Mouse (Mus musculus): Measurements from ENCODE around the gene Tmed6. TPM values are rescaled to one million over a fixed set of nuclear protein-coding genes. Genes with fewer than 3 reads are reported as not detected.
A peak's percentile ranks its signal among the peaks of the same experiment; 100 is the strongest.
"Not testable (repeated sequence)": the region's sequence is repeated elsewhere in the genome, so short reads cannot be mapped to it uniquely, and the experiment has no call there.

Tmed6 gene
- polyA plus RNA-seq (2015; fragmentation: Nextera tagmentation; extraction: Ambion mirVana), result 23.2 and 23.8 TPM in 2 replicates

- 47% methylated on average over 17 of the region's 17 CpGs for WGBS
- H3K27me3 ChIP-seq, result no peaks in the 10 kb centered on the region
- peaks cover 20% of the 10 kb centered on the region for H3K36me3 ChIP-seq
- ATAC-seq (replicated peaks; ENCODE audit: low FRiP score), result peak; percentile 87
- H3K27ac ChIP-seq, result peak within 1 kb of the TSS; percentile 84
- no peak within 1 kb of the TSS for H3K4me3 ChIP-seq (replicated peaks)
- H3K4me2 ChIP-seq, result peak within 1 kb of the TSS; percentile 25; the same call in 1 of the 2 replicates
- peaks cover 12% of the 10 kb centered on the region for H3K4me1 ChIP-seq
- no peaks in the 10 kb centered on the region for H3K9me3 ChIP-seq (replicated peaks)
- no peak within 1 kb of the TSS for H3K9ac ChIP-seq
These were observed at the start of gene Tmed6 for GRCm38 (mm10) chr8:107065511-107066496. Tmed6 (minus strand) TSS chr8:107065644.

- 29% methylated on average over 10 of the region's 10 CpGs for WGBS
These were observed 49.5 kb upstream of the Tmed6 start for GRCm38 (mm10) chr8:107115008-107115320.

GRCm38 (mm10) chr8:107114150-107115007 is 48.9 kb upstream of the Tmed6 start:
- ATAC-seq (replicated peaks; ENCODE audit: low FRiP score), result 0 out of 2 replicates have a peak, but pooled peaks have one; percentile 31
- peak overlapping the region; percentile 43 for H3K4me2 ChIP-seq
- H3K9ac ChIP-seq, result 0 out of 2 replicates have a peak overlapping the region, but pooled peaks have one; percentile 17

More at GRCm38 (mm10) chr8:107115008-107115320, 49.5 kb upstream of the Tmed6 start:
- H3K9ac ChIP-seq, result 0 out of 2 replicates have a peak overlapping the region, but pooled peaks have one; percentile 17
- H3K36me3 ChIP-seq, result no peaks in the 10 kb centered on the region
- H3K27me3 ChIP-seq, result no peaks in the 10 kb centered on the region
- peak overlapping the region; percentile 82 for H3K27ac ChIP-seq
- no peaks in the 10 kb centered on the region for H3K9me3 ChIP-seq (replicated peaks)
- peak overlapping the region; percentile 43 for H3K4me2 ChIP-seq
- 0 out of 2 replicates have a peak, but pooled peaks have one; percentile 27 for ATAC-seq (replicated peaks; ENCODE audit: low FRiP score)
- 0 out of 2 replicates have a peak overlapping the region, but pooled peaks have one; percentile 1 for H3K4me3 ChIP-seq (replicated peaks)
- peaks cover 62% of the 10 kb centered on the region for H3K4me1 ChIP-seq

GRCm38 (mm10) chr8:107113209-107113608 is 47.8 kb upstream of the Tmed6 start:
- H3K9me3 ChIP-seq (replicated peaks), result no peaks in the 10 kb centered on the region
- no peaks in the 10 kb centered on the region for H3K27me3 ChIP-seq
- H3K36me3 ChIP-seq, result no peaks in the 10 kb centered on the region
- H3K4me3 ChIP-seq (replicated peaks), result no peak overlapping the region
- H3K9ac ChIP-seq, result no peak overlapping the region
- WGBS, result 70% methylated on average over 4 of the region's 4 CpGs
- no peak overlapping the region for H3K4me2 ChIP-seq
- H3K4me1 ChIP-seq, result peaks cover 53% of the 10 kb centered on the region
- peak overlapping the region; percentile 82; the same call in 1 of the 2 replicates for H3K27ac ChIP-seq
- ATAC-seq (replicated peaks; ENCODE audit: low FRiP score), result no peak

More at GRCm38 (mm10) chr8:107114150-107115007, 48.9 kb upstream of the Tmed6 start:
- 24% methylated on average over 19 of the region's 19 CpGs for WGBS
- Histone ChIP-seq H3K4me3 (replicated peaks) (0 out of 2 replicates have a peak overlapping the region, but pooled peaks have one; percentile 1), H3K9me3 (replicated peaks) (no peaks in the 10 kb centered on the region), H3K27ac (peak overlapping the region; percentile 82), H3K27me3 (no peaks in the 10 kb centered on the region), H3K4me1 (peaks cover 57% of the 10 kb centered on the region), H3K36me3 (no peaks in the 10 kb centered on the region)

DNA sequence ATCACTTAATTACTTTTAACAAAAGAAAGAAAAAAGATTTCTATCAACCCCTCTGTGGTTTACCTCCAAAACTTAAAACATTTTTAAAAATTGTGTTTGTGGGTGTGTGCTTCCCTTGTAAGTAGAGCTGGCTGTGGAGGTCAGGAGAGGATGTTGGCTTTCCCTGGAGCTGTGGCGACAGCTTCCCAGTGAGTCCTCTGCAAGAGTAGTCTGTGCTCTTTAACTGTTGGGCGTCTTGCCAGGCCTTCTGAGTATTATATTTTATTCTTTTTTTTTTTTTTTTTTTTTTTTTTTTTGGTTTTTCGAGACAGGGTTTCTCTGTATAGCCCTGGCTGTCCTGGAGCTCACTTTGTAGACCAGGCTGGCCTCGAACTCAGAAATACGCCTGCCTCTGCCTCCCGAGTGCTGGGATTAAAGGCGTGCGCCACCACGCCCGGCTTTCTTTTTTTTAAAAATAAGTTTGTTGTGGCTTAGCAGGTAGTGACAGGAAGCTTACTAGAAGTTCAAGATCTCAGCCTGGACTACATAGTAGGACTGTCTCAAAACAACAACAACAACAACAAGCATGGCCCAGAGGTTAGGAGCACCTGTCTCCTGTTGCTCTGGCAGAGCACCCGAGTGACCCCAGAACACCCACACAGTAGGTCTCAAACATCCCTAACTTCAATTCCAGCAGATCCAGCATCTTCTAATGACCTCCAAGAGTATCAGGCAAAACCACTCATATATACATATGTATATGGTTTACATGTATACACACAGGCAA is 46.1 kb upstream of the Tmed6 start:
- H3K27ac ChIP-seq, result no peak overlapping the region
- no peak overlapping the region for H3K4me3 ChIP-seq (replicated peaks)
- H3K9ac ChIP-seq, result no peak overlapping the region
- H3K27me3 ChIP-seq, result no peaks in the 10 kb centered on the region
- H3K36me3 ChIP-seq, result no peaks in the 10 kb centered on the region
- no peaks in the 10 kb centered on the region for H3K9me3 ChIP-seq (replicated peaks)
- no peak overlapping the region for H3K4me2 ChIP-seq
- WGBS, result 83% methylated on average over 10 of the region's 11 CpGs
- no peak for ATAC-seq (replicated peaks; ENCODE audit: low FRiP score)
- peaks cover 40% of the 10 kb centered on the region for H3K4me1 ChIP-seq

GRCm38 (mm10) chr8:107110629-107111330 is 45.3 kb upstream of the Tmed6 start:
- ATAC-seq (replicated peaks; ENCODE audit: low FRiP score), result no peak

GRCm38 (mm10) chr8:107109816-107110435 is 44.5 kb upstream of the Tmed6 start:
- H3K36me3 ChIP-seq, result no peaks in the 10 kb centered on the region
- no peak for ATAC-seq (replicated peaks; ENCODE audit: low FRiP score)
- peaks cover 29% of the 10 kb centered on the region for H3K4me1 ChIP-seq
- H3K4me2 ChIP-seq, result no peak overlapping the region
- H3K9me3 ChIP-seq (replicated peaks), result no peaks in the 10 kb centered on the region
- 80% methylated on average over 5 of the region's 5 CpGs for WGBS
- H3K27me3 ChIP-seq, result no peaks in the 10 kb centered on the region
- H3K4me3 ChIP-seq (replicated peaks), result no peak overlapping the region
- no peak overlapping the region for H3K27ac ChIP-seq
- H3K9ac ChIP-seq, result no peak overlapping the region

More at GRCm38 (mm10) chr8:107110629-107111330, 45.3 kb upstream of the Tmed6 start:
- Histone ChIP-seq H3K27me3 (no peaks in the 10 kb centered on the region), H3K27ac (no peak overlapping the region), H3K4me3 (replicated peaks) (no peak overlapping the region), H3K4me1 (peaks cover 33% of the 10 kb centered on the region), H3K9ac (no peak overlapping the region), H3K36me3 (no peaks in the 10 kb centered on the region), H3K4me2 (no peak overlapping the region), H3K9me3 (replicated peaks) (no peaks in the 10 kb centered on the region)
- WGBS, result 64% methylated on average over 9 of the region's 9 CpGs

DNA sequence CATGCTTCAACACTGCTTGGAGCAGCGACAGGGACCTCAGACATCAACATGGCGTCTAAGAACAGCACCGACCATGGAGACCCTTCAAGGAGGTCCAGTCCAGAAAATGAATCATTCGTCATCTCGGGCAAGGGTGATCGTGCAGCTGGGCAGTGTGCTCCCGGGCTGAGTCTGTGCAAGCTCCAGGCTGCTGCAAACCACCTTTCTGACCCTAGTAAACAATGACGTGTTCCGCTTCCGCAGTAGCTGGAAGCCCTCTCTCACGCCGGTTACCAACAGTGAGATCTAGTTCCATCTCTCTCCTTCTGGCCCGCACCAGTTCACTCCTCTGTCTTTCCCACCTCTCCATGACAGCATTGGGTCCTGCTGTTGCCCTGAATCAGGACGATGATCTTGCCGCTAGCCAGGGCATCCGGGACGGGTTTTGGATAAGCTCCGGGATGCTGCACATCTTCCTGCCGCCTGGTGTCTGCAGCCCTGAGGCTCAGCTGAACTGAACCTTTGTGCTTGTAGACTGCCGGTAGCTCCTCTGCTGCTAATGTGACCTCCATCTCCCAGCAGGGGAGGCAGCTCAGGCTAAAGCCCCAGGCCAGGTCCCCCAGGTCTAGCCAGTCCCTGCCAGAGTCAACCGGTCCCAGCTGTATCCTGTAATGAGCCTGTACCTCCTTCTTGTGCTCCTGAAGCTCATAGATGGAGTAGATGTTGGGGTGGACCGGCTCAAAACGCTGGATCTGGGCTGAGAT is 43.7 kb upstream of the Tmed6 start:
- ATAC-seq (replicated peaks; ENCODE audit: low FRiP score), result no peak
- Histone ChIP-seq H3K4me3 (replicated peaks) (no peak overlapping the region), H3K27ac (peak overlapping the region; percentile 22; the same call in 1 of the 2 replicates), H3K9ac (no peak overlapping the region), H3K4me2 (0 out of 2 replicates have a peak overlapping the region, but pooled peaks have one; percentile 14), H3K36me3 (no peaks in the 10 kb centered on the region), H3K27me3 (no peaks in the 10 kb centered on the region), H3K4me1 (peaks cover 22% of the 10 kb centered on the region), H3K9me3 (replicated peaks) (no peaks in the 10 kb centered on the region)
- WGBS, result 70% methylated on average over 23 of the region's 23 CpGs

DNA sequence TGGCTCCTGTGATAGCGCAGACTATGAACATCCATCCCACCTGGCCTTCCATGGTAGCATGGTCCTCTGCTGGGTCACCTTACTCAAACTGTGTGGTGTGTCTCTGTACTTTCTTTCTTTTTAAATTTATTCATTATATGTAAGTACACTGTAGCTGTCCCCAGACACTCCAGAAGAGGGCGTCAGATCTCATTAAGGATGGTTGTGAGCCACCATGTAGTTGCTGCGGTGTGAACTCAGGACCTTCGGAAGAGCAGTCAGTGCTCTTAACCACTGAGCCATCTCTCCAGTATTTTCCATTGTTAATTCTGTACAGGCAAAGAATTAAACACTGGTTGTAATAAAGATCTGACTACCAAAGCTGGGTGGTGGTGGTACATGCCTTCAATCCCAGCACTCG is 42.6 kb upstream of the Tmed6 start:
- not testable (repeated sequence) for H3K9ac ChIP-seq; H3K27ac ChIP-seq; H3K36me3 ChIP-seq; H3K4me3 ChIP-seq (replicated peaks); H3K27me3 ChIP-seq; H3K4me2 ChIP-seq; ATAC-seq (replicated peaks; ENCODE audit: low FRiP score); H3K9me3 ChIP-seq (replicated peaks)
- WGBS, result 93% methylated on average over 5 of the region's 5 CpGs
- peaks cover 14% of the 10 kb centered on the region for H3K4me1 ChIP-seq

DNA sequence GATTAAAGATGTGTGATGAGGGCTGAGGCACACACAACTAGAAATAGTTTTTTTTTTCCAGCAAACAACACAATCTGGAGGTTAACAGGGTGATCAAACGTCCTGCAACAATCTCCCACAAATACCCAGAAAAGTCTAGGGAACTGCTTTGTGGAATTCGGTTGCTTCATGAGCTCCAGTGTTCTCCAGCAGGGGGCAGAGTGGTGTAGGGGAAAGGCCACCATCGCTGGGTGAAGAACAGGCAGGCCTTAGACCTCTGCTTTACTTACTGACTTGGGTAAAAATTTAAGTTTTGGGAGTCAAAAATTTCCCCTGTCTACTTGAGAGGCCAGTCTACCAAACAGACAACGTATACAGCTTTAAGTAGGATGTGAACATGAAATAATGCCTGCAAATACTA is 39.1 kb upstream of the Tmed6 start:
- Histone ChIP-seq H3K4me3 (replicated peaks) (no peak overlapping the region), H3K36me3 (no peaks in the 10 kb centered on the region), H3K9me3 (replicated peaks) (no peaks in the 10 kb centered on the region), H3K27me3 (no peaks in the 10 kb centered on the region), H3K9ac (no peak overlapping the region), H3K4me1 (peaks cover 7% of the 10 kb centered on the region), H3K27ac (no peak overlapping the region), H3K4me2 (no peak overlapping the region)
- WGBS, result 7% methylated on average over 4 of the region's 4 CpGs
- ATAC-seq (replicated peaks; ENCODE audit: low FRiP score), result no peak
